Mouse (Mus musculus): ENCODE results near the gene Cdkl4. TPM values are rescaled to one million over a fixed set of nuclear protein-coding genes. Genes with fewer than 3 reads are reported as not detected.

The Cdkl4 gene
- polyA plus RNA-seq, 1 experiment = not detected

- 99% methylated on average over 5 of the region's 5 CpGs for WGBS
- no peak overlapping the region for H3K27ac ChIP-seq (ENCODE audit: insufficient read depth, low read depth, low read length)
- H3K27me3 ChIP-seq (ENCODE audit: control insufficient read depth, insufficient read depth, low read length) = no peaks in the 10 kb centered on the region
- H3K4me1 ChIP-seq (ENCODE audit: control insufficient read depth, insufficient read depth, insufficient read length, low read length) = no peaks in the 10 kb centered on the region; the same call in 1 of the 2 replicates
- no peak overlapping the region for H3K4me3 ChIP-seq (ENCODE audit: low read depth, low read length)
- no peaks in the 10 kb centered on the region for H3K36me3 ChIP-seq (ENCODE audit: control insufficient read depth, insufficient read depth, low read length)
- TF ChIP-seq CTCF (IDR thresholded peaks at IDR 0.05; ENCODE audit: extremely low read depth, insufficient read length, insufficient replicate concordance, low read depth, low read length) = peak; percentile 17; the same call in 1 of the 2 replicates
- TF ChIP-seq POLR2A (IDR thresholded peaks at IDR 0.05; ENCODE audit: low read depth, low read length) = no peak
Measured at GRCm38 (mm10) chr17:80557461-80557860, 20.2 kb downstream of the Cdkl4 start.

GRCm38 (mm10) chr17:80553318-80554270 is 24.0 kb downstream of the Cdkl4 start:
- Histone ChIP-seq H3K27ac (ENCODE audit: insufficient read depth, low read depth, low read length) (peak overlapping the region; percentile 26), H3K27me3 (ENCODE audit: control insufficient read depth, insufficient read depth, low read length) (no peaks in the 10 kb centered on the region), H3K4me1 (ENCODE audit: control insufficient read depth, insufficient read depth, insufficient read length, low read length) (no peaks in the 10 kb centered on the region; the same call in 1 of the 2 replicates), H3K36me3 (ENCODE audit: control insufficient read depth, insufficient read depth, low read length) (no peaks in the 10 kb centered on the region), H3K4me3 (ENCODE audit: low read depth, low read length) (peak overlapping the region; percentile 68)
- 2% methylated on average over 35 of the region's 35 CpGs for WGBS
- TF ChIP-seq CTCF (IDR thresholded peaks at IDR 0.05; ENCODE audit: extremely low read depth, insufficient read length, insufficient replicate concordance, low read depth, low read length) (peak; percentile 60; the same call in 1 of the 2 replicates), POLR2A (IDR thresholded peaks at IDR 0.05; ENCODE audit: low read depth, low read length) (no peak)

GRCm38 (mm10) chr17:80552653-80553052 is 25.0 kb downstream of the Cdkl4 start:
- H3K4me1 ChIP-seq (ENCODE audit: control insufficient read depth, insufficient read depth, insufficient read length, low read length) = no peaks in the 10 kb centered on the region; the same call in 1 of the 2 replicates
- H3K36me3 ChIP-seq (ENCODE audit: control insufficient read depth, insufficient read depth, low read length) = no peaks in the 10 kb centered on the region
- TF ChIP-seq POLR2A (IDR thresholded peaks at IDR 0.05; ENCODE audit: low read depth, low read length) = no peak
- TF ChIP-seq CTCF (IDR thresholded peaks at IDR 0.05; ENCODE audit: extremely low read depth, insufficient read length, insufficient replicate concordance, low read depth, low read length) = no peak
- H3K4me3 ChIP-seq (ENCODE audit: low read depth, low read length) = no peak overlapping the region
- H3K27me3 ChIP-seq (ENCODE audit: control insufficient read depth, insufficient read depth, low read length) = no peaks in the 10 kb centered on the region
- H3K27ac ChIP-seq (ENCODE audit: insufficient read depth, low read depth, low read length) = no peak overlapping the region
- 68% methylated on average over 4 of the region's 4 CpGs for WGBS

- Histone ChIP-seq H3K4me1 (ENCODE audit: control insufficient read depth, insufficient read depth, insufficient read length, low read length) (no peaks in the 10 kb centered on the region; the same call in 1 of the 2 replicates), H3K27me3 (ENCODE audit: control insufficient read depth, insufficient read depth, low read length) (no peaks in the 10 kb centered on the region), H3K4me3 (ENCODE audit: low read depth, low read length) (no peak overlapping the region), H3K36me3 (ENCODE audit: control insufficient read depth, insufficient read depth, low read length) (no peaks in the 10 kb centered on the region), H3K27ac (ENCODE audit: insufficient read depth, low read depth, low read length) (no peak overlapping the region)
- TF ChIP-seq POLR2A (IDR thresholded peaks at IDR 0.05; ENCODE audit: low read depth, low read length) (no peak), CTCF (IDR thresholded peaks at IDR 0.05; ENCODE audit: extremely low read depth, insufficient read length, insufficient replicate concordance, low read depth, low read length) (no peak)
- WGBS = 82% methylated on average over 15 of the region's 15 CpGs
Measured at GRCm38 (mm10) chr17:80550981-80551380, 26.6 kb downstream of the Cdkl4 start.

GRCm38 (mm10) chr17:80546846-80547245 is 30.8 kb downstream of the Cdkl4 start:
- WGBS = 75% methylated on average over 2 of the region's 2 CpGs
- no peaks in the 10 kb centered on the region for H3K27me3 ChIP-seq (ENCODE audit: control insufficient read depth, insufficient read depth, low read length)
- no peaks in the 10 kb centered on the region for H3K36me3 ChIP-seq (ENCODE audit: control insufficient read depth, insufficient read depth, low read length)
- no peak overlapping the region for H3K4me3 ChIP-seq (ENCODE audit: low read depth, low read length)
- no peaks in the 10 kb centered on the region for H3K4me1 ChIP-seq (ENCODE audit: control insufficient read depth, insufficient read depth, insufficient read length, low read length)
- no peak overlapping the region for H3K27ac ChIP-seq (ENCODE audit: insufficient read depth, low read depth, low read length)
- TF ChIP-seq CTCF (IDR thresholded peaks at IDR 0.05; ENCODE audit: extremely low read depth, insufficient read length, insufficient replicate concordance, low read depth, low read length) = no peak
- no peak for TF ChIP-seq POLR2A (IDR thresholded peaks at IDR 0.05; ENCODE audit: low read depth, low read length)

- no peak for TF ChIP-seq POLR2A (IDR thresholded peaks at IDR 0.05; ENCODE audit: low read depth, low read length)
- TF ChIP-seq CTCF (IDR thresholded peaks at IDR 0.05; ENCODE audit: extremely low read depth, insufficient read length, insufficient replicate concordance, low read depth, low read length) = no peak
- WGBS = 83% methylated on average over 8 of the region's 8 CpGs
- H3K4me3 ChIP-seq (ENCODE audit: low read depth, low read length) = no peak overlapping the region
- H3K4me1 ChIP-seq (ENCODE audit: control insufficient read depth, insufficient read depth, insufficient read length, low read length) = no peaks in the 10 kb centered on the region
- H3K27ac ChIP-seq (ENCODE audit: insufficient read depth, low read depth, low read length) = no peak overlapping the region
- no peaks in the 10 kb centered on the region for H3K27me3 ChIP-seq (ENCODE audit: control insufficient read depth, insufficient read depth, low read length)
- no peaks in the 10 kb centered on the region for H3K36me3 ChIP-seq (ENCODE audit: control insufficient read depth, insufficient read depth, low read length)
Measured at GRCm38 (mm10) chr17:80546227-80546626, 31.4 kb downstream of the Cdkl4 start.

GRCm38 (mm10) chr17:80543646-80544045 is 34.0 kb downstream of the Cdkl4 start:
- H3K36me3 ChIP-seq (ENCODE audit: control insufficient read depth, insufficient read depth, low read length) = no peaks in the 10 kb centered on the region
- no peak for TF ChIP-seq POLR2A (IDR thresholded peaks at IDR 0.05; ENCODE audit: low read depth, low read length)
- no peak for TF ChIP-seq CTCF (IDR thresholded peaks at IDR 0.05; ENCODE audit: extremely low read depth, insufficient read length, insufficient replicate concordance, low read depth, low read length)
- 88% methylated on average over 20 of the region's 20 CpGs for WGBS
- H3K4me1 ChIP-seq (ENCODE audit: control insufficient read depth, insufficient read depth, insufficient read length, low read length) = no peaks in the 10 kb centered on the region
- H3K27ac ChIP-seq (ENCODE audit: insufficient read depth, low read depth, low read length) = no peak overlapping the region
- H3K27me3 ChIP-seq (ENCODE audit: control insufficient read depth, insufficient read depth, low read length) = no peaks in the 10 kb centered on the region
- no peak overlapping the region for H3K4me3 ChIP-seq (ENCODE audit: low read depth, low read length)

Data from small intestine, adult 2 months (tissue).